Mouse (Mus musculus) mesoderm, embryonic 11.5 days (tissue): ENCODE data around the gene Nop58.
"Not testable (repeated sequence)": the region's sequence is repeated elsewhere in the genome, so short reads cannot be mapped to it uniquely, and the experiment has no call there.

ENCODE experiments used
- DNase-seq: peaks from one replicate; pipeline ENCODE4 v3.0.0-alpha.2; 2012; ENCODE audit warnings: low read depth, low spot score

Gene Nop58

DNA sequence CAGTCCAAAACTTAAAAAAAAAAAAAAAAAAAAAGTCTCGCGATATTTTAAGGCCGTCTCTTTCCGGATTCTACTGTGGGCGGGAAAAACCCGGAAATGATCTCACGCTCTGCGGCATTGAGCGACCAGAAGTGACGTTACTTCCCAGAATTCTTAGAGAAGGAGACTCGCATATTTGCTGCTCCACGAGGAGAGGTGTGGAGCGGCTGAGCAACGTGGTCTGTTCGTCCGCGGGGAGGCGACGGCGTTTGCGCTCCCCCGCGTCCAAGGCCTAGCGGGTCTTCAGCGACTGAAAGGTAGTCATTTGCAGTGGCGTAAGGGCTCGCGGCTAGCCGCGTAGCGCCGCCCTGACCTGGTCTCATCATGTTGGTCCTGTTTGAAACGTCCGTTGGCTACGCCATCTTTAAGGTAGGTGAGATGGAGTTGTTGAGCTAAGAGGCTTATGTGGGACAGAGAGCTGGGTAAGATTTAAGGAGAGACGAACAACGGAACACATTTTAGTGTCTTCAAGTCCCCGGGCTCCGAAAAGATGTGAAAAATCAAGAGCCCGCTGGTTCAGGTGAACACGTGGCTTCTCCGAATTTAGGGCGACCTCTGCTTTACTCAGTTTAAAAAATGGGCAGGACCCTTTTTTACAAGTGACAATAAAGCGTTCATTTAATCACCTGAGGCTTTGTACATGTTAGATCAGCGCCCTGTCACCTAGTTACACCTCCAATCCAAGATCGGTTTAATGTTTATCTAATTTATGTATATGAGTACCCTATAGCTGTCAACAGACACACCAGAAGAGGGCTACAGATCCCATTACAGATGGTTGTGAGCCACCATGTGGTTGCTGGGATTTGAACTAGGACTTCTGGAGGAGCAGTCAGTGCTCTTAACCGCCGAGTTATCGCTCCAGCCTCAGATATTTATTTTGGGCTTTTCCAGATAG lies at the start of gene Nop58:
Gene Nop58, plus strand, starts transcription at position 153 of the 937 bp plus-strand sequence.
- DNase-seq, result peak; percentile 97

GRCm38 (mm10) chr1:59636349-59636748 lies 48.4 kb upstream of the Nop58 start:
- no peak for DNase-seq

- no peak for DNase-seq
Measured at GRCm38 (mm10) chr1:59638371-59638770, 46.4 kb upstream of the Nop58 start.

GRCm38 (mm10) chr1:59642488-59642887 lies 42.3 kb upstream of the Nop58 start:
- no peak for DNase-seq

DNA sequence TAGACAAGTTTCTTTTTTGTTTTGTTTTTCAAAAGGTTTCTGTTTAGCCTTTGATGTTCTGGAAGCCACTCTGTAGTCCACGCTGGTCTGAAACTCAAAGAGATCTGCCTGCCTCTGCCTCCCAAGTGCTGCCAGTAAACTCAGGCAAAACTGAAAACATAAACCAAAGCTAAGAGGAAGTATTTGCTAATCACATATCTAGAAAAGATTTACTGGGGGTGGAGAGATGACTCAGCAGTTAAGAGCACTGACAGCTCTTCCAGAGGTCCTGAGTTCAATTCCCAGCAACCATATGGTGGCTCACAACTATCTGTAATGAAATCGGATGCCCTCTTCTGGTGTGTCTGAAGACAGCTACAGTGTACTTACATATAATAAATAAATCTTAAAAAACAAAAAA lies 38.3 kb upstream of the Nop58 start:
- not testable (repeated sequence) for DNase-seq

GRCm38 (mm10) chr1:59651201-59651819 lies 33.5 kb upstream of the Nop58 start:
- no peak for DNase-seq

DNA sequence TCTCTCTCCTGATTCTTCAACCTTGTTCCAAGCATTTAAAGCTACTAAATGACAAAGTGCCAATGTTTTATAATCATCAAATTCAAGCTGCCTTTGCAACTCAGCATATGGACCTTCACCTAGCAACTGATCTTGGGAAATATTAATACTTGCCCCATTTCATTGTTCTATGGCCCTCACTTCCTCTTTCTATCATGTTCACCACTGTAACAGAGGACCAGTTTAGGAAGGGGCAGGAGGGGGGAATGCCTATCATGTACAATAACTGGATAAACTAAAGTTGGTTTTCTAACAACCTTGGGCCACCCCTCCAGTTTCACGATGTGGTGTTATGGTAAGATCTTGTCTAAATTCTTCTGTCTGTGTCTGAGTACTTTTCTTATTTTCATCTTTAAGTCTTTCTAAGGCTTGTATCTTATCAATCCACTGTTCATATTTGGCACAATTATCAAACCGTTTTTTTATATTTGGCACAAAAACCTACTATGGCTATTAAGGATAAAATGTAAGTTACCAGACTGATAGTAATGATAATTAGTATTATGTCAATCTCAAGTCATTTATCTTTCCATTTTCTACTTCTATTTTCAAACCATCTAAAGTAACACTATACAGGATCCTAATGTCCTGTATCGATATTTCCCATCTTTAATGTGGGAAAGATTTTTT lies 31.4 kb upstream of the Nop58 start:
- DNase-seq, result no peak

- DNase-seq, result no peak
Measured at GRCm38 (mm10) chr1:59656244-59657171, 28.3 kb upstream of the Nop58 start.

DNA sequence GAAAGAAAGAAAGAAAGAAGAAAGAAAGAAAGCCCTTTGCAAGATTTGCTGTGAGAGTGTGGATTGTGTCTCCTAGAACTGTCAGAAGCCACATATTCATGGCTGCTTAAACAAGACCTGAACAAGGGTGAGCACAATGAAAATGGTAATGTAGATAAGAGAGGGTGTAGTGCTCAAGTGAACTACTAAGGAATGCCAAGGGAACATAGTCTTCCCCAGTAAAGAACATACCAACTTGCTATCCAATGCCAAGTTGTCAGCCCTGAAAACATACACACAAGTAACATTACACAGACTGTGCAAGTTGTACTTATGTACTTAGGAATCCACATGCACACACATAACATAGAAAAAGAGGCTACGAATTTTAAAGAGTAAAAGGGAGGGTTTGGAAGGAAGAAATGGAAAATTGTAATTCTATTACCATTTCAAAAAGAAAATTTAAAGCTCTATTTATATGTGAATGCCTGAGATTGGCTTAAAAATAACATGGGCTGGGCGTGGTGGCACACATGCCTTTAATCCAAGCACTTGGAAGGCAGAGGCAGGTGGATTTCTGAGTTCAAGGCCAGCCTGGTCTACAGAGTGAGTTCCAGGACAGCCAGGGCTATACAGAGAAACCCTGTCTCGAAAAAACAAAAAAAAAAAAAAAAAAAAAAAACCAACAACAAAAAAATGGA lies 21.2 kb upstream of the Nop58 start:
- no peak for DNase-seq

DNA sequence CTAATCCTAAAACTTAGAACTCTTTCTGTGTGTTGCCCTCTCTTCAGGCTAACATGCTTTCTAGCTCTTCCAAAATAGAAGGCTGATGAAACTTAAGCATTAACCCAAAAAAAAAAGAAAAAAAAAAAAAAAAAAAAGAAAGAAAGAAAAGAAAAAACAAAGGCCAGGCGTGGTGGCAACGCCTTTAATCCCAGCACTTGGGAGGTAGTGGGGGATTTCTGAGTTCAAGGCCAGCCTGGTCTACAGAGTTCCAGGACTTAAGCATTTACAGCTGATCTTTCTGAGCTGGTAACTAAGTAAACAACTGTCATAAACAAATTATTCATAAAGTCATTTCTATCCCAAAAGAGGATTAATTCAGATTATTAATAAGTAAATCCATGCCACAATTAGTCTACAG lies 15.9 kb upstream of the Nop58 start:
- DNase-seq, result no peak

DNA sequence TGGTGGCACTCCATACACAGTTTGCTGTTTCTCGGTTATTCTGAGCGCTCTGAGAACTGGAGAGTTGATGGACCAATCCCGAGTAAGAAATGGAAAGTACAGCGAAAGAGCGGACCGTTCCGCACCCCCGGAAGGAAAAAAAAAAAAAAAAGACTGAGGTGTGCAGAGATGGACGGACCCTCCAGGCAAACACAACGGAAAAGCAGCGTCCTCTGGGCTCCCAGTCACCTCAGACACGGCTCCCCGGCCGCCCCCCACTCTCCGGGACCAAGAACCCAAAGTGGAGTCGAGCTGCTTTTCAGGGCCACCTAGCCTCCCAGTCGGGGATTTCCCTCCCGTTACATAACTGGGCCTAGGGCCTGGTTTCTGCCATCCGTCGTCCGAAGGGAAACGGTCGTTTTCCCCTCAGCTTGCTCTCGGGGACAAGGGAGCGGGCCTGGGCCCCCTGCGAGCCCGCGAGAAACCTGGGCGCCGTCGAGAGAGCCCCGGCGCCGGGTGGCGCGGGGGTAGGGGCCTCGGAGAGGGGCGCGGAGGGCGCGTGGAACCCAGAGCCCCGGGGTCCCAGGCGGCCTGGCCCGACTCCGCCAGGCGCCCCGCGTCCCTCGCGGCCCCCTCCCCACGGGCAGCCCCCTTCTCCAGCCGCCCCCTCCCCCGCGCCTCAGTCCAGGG lies 14.7 kb upstream of the Nop58 start:
- peak; percentile 44 for DNase-seq

DNA sequence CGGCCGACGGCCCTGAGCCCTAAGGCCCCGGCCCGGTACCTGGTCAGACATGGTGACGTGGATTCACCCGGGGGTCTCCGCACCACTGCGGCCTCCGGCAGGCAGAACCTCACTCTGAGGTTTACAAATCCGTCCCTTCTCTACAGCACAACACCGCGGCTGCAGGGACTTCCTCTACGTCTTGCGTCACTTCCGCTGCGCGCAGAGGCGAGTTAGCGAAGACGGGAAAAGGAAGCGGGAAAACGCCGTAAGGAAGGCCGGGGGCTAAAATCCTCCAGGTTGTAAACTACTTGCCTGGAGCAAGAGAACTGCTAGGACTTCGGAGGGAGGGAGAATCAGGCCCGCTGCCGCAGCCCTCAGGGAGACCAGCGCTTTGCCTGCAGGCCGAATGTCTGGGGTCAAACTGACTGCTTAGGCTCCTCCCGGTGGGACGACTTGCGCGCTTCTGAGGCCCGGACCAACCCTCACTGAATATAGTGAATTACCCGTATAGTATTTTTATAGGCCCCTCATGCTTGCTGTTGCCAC lies 14.1 kb upstream of the Nop58 start, which contains the start of gene Sumo1:
Gene Sumo1, minus strand, starts transcription at position 194 of the 528 bp plus-strand sequence.
- DNase-seq, result peak; percentile 93

DNA sequence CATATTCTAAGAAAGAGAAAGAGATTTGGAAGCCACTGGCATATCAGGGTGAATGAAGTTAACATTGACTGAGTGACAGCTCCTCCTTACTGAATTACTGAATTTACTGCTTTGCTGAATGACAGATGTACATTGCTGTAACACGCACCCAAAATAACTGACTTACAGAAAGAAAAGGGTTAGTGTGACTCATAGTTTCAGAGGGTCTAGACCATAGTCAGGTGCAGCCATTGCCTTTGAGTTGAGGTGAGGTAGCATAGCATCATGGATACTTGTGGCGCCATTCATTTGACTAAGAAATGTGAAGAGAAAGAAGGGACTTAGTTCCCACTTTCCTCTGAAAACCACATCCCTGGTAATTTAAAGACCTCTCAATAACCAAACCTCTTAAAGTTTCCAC lies 11.1 kb upstream of the Nop58 start:
- no peak for DNase-seq

DNA sequence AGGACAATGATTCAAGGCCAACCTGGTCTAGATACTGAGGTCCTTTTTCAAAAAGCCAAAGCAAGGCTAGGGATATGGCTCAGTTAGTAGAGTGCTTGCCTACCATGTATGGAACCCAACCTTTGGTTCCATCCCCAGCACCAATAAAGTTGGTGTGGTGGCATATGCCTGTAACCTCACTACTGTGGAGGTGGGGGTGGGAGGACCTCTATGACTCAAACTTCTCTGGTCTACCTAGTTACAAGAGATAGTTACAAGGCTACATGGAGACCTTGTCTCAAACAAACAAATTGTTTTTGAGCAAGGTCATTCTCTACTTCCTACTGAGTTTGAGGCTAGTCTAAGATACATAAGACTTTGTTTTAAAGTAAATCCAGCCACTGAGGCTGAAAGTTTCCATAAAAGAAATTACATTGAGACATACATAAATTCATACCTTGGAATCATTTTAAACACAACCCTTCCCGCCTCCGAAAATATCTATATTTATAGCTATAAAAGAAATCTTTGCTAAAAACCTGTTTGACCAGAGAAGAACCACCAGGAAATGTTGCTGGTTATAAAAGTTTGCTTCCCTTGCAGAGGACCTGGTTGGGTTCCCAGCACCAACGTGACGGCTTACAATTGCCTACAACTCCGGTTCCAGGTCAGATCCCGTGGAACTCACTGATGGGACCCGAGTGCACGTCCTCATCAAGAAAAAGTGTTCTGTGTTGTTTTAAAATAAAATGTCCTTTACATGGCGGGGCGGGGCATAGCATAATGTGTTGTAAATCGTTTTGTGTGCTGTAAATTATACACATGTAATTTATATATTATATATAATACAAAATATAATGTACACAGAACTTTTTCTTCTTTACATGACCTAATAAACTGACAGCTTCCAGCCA lies 599 bp upstream of the Nop58 start:
- no peak for DNase-seq

GRCm38 (mm10) chr1:59687493-59687892 lies 2.7 kb downstream of the Nop58 start:
- DNase-seq, result peak; percentile 19

DNA sequence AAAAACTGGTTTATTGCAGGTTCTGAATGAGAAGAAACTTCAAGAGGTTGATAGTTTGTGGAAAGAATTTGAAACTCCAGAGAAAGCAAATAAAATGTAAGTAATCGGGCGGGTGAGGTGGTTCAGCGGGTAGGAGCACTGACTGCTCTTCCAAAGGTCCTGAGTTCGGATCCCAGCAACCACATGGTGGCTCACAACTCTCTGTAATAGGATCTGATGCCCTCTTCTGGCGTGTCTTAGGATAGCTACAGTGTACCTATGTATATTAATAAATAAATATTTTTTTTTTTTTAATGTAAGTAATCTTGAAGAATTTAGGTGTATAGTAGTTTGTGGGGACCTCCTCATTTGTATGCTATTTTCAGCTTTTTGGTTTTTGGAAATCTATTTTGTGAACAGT lies 5.7 kb downstream of the Nop58 start:
- DNase-seq, result no peak

DNA sequence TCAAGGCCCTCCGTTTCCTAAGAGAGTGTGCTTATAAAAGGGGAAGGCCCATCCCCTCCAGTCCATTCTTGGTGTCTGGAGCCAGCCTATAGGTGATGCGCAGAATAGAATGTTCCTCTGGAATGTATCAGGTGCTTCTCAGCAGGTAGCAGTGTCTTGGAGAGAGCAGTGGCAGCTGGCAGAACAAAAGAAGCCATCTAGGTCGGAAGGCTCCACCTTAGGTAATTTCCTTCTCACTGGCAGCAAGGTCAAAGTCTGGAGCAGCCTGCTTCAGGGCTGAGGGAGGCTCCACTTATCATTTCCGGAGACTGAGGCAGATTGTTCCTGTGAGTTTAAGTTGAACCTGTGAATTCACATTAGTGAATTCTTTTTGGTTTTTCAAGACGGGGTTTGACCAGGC lies 13.0 kb downstream of the Nop58 start:
- DNase-seq, result no peak

GRCm38 (mm10) chr1:59698207-59698606 lies 13.4 kb downstream of the Nop58 start:
- no peak for DNase-seq

DNA sequence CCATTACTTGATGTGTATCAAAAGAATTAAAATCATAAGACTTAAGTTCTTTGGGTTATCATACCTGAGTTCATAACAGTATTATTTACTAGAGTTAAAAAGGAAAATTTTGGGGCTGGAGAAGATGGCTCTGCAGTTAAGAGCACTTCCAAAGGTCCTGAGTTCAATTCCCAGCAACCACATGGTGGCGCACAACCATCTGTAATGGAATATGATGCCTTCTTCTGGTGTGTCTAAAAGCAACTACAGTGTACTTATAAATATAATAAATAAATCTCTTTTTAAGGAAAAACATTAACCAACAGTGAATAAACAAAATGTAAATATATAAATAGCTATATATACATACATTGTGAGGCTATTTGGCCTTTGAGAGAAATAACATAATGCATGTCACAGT lies 17.0 kb downstream of the Nop58 start:
- DNase-seq, result no peak
